Mouse (Mus musculus) layer of hippocampus, adult 18-20 months (tissue): ENCODE data around the gene E130218I03Rik. TPM values are rescaled to one million over a fixed set of nuclear protein-coding genes. Genes with fewer than 3 reads are reported as not detected.

Experiments
- DNase-seq, 2 experiments: peaks; one replicate each; pipeline ENCODE4 v3.0.0; 2022; ENCODE audit warnings: low spot score in 2 of 2
- total RNA-seq, 2 experiments: library from RNA; stranded (reverse); gene quantifications; 2 replicates each; pipeline ENCODE4 v1.2.3; 2021

The E130218I03Rik gene
- total RNA-seq, 2 experiments from 2014 or later = not detected

GRCm38 (mm10) chr4:134284942-134285341 is 41.5 kb downstream of the E130218I03Rik start:
- no peak for DNase-seq

DNA sequence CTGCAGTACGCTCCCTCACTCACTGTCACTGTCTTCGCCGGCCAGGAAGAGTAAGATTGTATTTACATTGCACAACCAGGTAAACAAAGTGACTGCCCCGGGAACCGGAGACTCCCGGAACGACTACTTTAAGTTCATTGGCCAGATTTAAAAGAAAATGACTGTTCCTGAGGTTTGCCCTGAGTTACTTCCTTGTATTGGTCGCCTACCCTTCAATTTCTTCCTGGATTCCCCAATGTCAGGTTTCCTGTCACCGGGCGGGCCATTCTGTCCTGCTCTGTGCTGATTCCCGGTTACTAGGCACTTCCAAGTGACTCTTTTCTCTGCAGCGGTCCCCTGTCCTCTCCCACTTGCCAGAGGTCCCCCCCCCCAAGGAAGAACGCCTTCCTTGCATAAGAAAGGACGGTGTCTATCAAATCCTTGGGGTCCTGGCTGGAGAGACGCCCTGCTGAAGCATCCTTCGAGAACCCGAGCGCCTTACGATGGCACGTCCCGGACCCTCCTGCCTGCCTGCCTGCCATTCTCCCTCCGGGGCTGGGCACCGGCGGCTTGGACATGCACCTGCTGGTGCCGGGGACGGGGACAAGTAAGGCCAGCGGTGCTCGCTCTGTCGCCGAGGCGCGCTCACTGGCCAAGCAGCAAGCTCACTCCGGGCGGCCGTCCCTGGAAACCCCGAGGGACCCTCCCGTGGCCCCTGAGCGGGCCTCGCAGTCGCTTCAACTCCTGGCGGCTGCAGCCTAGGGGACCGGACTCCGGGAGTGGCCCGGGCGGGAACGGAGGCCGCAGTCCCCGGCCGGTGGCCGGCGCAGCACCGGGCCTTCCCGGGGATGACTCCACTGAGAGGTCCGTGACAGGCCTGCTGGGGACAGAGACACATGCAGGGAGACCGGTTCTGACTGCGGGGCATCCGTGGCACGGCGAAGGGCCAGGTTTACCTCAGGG is 43.0 kb downstream of the E130218I03Rik start:
- DNase-seq = no peak

DNA sequence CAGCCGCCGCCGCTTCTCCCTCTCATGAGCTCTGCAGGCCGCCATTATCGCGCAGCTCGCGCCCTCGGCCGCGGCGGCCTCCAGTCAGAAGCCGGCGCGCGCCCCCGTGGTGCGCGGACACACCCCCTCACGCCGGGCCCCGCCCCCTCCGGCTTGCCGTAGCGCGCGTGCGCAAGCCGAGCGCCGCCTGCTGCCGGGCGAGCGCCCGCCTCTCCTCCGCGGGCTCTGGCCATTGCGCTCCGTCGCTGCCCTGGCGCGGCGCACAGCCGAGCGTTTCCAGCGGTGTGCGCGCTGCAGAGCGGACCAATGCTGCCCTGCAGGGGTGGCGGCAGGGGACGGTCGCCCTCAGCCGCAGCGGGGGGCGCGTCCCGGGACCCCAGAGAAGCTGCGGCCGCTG is 43.7 kb downstream of the E130218I03Rik start:
- peak; percentile 93 to 96 for DNase-seq

DNA sequence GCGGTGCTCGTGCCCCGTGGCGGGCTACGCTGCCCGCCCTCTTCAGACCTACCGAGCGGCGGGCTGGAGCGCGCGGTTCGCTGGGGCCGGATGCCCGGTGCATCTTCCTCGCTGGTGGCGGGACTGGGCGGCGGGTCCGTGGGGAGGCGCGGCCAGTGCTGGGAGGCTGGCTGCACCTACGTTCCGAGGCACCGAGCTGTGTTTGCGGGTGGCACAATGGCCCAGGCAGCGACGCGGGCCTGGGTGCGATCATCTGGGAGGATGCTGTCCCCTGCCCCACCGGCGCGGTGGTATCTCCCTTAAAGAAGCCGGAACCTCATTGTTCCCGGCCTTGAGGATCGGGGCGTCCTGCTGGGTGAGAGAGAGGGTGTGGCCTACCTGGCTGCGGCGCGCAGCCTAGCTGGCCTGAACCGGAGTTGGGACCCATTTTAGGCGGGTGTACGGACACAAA is 44.1 kb downstream of the E130218I03Rik start, which contains the start of gene Pdik1l:
TSS of gene Pdik1l (minus strand) at position 321 of the 451 bp plus-strand sequence.
- peak; percentile 48 to 70 for DNase-seq

- DNase-seq = no peak
These were observed 45.2 kb downstream of the E130218I03Rik start for GRCm38 (mm10) chr4:134288397-134289256.

- DNase-seq = peak; percentile 29 to 70
These were observed 48.6 kb downstream of the E130218I03Rik start for GRCm38 (mm10) chr4:134292067-134292466.

- DNase-seq = no peak
These were observed 49.7 kb downstream of the E130218I03Rik start for GRCm38 (mm10) chr4:134293061-134293691.

- DNase-seq = no peak
These were observed 50.3 kb downstream of the E130218I03Rik start for GRCm38 (mm10) chr4:134293692-134294163.

Other genes starting within 250 kb of the E130218I03Rik start
- 10 to 100 TPM; 56.6 to 61.9 TPM for gene Dhdds, start 242.7 kb upstream of the E130218I03Rik start, total RNA-seq
- not detected for gene Lin28a, start 224.8 kb upstream of the E130218I03Rik start, total RNA-seq
- not detected for gene Zfp683, start 189.8 kb upstream of the E130218I03Rik start, total RNA-seq
- gene Crybg2, start 182.8 kb upstream of the E130218I03Rik start, total RNA-seq = 1 to 10 TPM; 2.1 to 4.2 TPM
- gene Cd52, start 148.6 kb upstream of the E130218I03Rik start, total RNA-seq = 1 to 10 TPM in 1 of 2 experiments, under 1 TPM in 1; 0.74 to 1.9 TPM
- 10 to 100 TPM; 33.5 TPM for gene Ubxn11, start 141.1 kb upstream of the E130218I03Rik start, total RNA-seq
- 100 to 1,000 TPM; 250 to 270 TPM for gene Sh3bgrl3, start 114.9 kb upstream of the E130218I03Rik start, total RNA-seq
- 10 to 100 TPM; 15.3 to 17.2 TPM for gene Cep85, start 56.5 kb upstream of the E130218I03Rik start, total RNA-seq
- gene Gm7534, start 40.7 kb upstream of the E130218I03Rik start, total RNA-seq = not detected
- gene Catsper4, start 16.3 kb upstream of the E130218I03Rik start, total RNA-seq = not detected
- under 1 TPM; 0.13 to 0.64 TPM for gene Cnksr1, start 5.3 kb upstream of the E130218I03Rik start, total RNA-seq
- 10 to 100 TPM; 11.9 to 12.2 TPM for gene Zfp593, start 1.9 kb downstream of the E130218I03Rik start, total RNA-seq
- gene Gm30191, start 3.3 kb downstream of the E130218I03Rik start, total RNA-seq = not detected
- 1 to 10 TPM; 1.6 to 1.7 TPM for gene Grrp1, start 10.4 kb downstream of the E130218I03Rik start, total RNA-seq
- 10 to 100 TPM; 16.4 to 17.8 TPM for gene Pdik1l, start 44.2 kb downstream of the E130218I03Rik start, total RNA-seq
- not detected for gene Trim63, start 71.5 kb downstream of the E130218I03Rik start, total RNA-seq
- under 1 TPM in 1 of 2 experiments, not detected in 1; 0.10 TPM for gene Slc30a2, start 99.5 kb downstream of the E130218I03Rik start, total RNA-seq
- gene Extl1, start 140.2 kb downstream of the E130218I03Rik start, total RNA-seq = 10 to 100 TPM; 46.1 to 48.0 TPM
- 1 to 10 TPM; 5.0 to 5.9 TPM for gene Pafah2, start 152.7 kb downstream of the E130218I03Rik start, total RNA-seq
- gene Stmn1, start 224.7 kb downstream of the E130218I03Rik start, total RNA-seq = 100 to 1,000 TPM; 373 to 429 TPM